Mouse (Mus musculus) megakaryocyte, embryonic 14.5 days (primary cell): ENCODE measurements around the gene Phgdh.

ENCODE experiments used
- FLI1 ChIP-seq: IDR thresholded peaks from 2 replicates; pipeline ENCODE4 v1.6.1; 2012; ENCODE audit warnings: low read length, inconsistent platforms, mixed read lengths
- GATA1 ChIP-seq: IDR thresholded peaks from 3 replicates; pipeline ENCODE4 v1.6.1; 2012; ENCODE audit warnings: mixed read lengths, low read length, inconsistent platforms, borderline replicate concordance

DNA sequence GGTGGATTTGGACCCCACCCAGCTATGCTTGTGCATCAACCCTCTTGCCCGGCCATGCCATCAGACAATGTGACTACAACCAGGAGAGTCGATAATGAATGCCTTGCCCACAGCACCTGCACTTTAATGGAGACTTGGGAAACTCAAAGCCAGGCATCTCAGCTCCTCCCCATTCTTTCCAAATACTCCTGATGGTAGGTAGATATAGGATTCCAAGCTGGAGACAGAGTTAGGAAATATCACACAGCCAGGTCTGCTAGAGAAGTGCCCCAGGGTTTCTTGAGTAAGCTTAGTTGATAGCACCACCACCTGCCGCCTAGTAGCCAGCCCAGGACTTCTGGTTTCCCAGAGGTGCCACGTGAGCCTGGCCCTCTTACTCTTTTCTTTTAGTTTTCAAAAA, 27.0 kb upstream of the Phgdh start:
- TF ChIP-seq GATA1 (no peak), FLI1 (no peak)
